Mouse (Mus musculus): ENCODE data around the gene Xpr1. TPM values are rescaled to one million over a fixed set of nuclear protein-coding genes. Genes with fewer than 3 reads are reported as not detected.

The Xpr1 gene
- total and polyA plus RNA-seq, 3 experiments = 6.2 to 67.8 (median 12.2) TPM

- peaks cover 0 to 2% of the 10 kb centered on the region in 2 experiments; a peak in 2 of 4 replicates for H3K27me3 ChIP-seq (ENCODE audit: control insufficient read depth in 1 of 2, insufficient read depth in 2 of 2, low read length in 2 of 2)
- H3K27ac ChIP-seq (ENCODE audit: control insufficient read depth, low read depth, low read length) = no peak overlapping the region
- TF ChIP-seq ZMIZ1 (IDR thresholded peaks at IDR 0.05; ENCODE audit: low read depth, low read length) (no peak), MAFK (IDR thresholded peaks at IDR 0.05; ENCODE audit: borderline replicate concordance, low read depth, low read length) (no peak)
- no peaks in the 10 kb centered on the region for H3K9me3 ChIP-seq (replicated peaks; ENCODE audit: insufficient read depth, low read length)
- no peak overlapping the region for H3K9ac ChIP-seq (ENCODE audit: control insufficient read depth, low read depth, low read length, poor library complexity, severe bottlenecking)
- DNase-seq (ENCODE audit: low read depth, low spot score) = no peak
- H3K36me3 ChIP-seq (ENCODE audit: control insufficient read depth in 1 of 2, insufficient read depth in 2 of 2, low read length in 2 of 2) = no peaks in the 10 kb centered on the region
- H3K4me1 ChIP-seq (ENCODE audit: control insufficient read depth in 1 of 2, insufficient read depth in 2 of 2, low read length in 2 of 2) = no peaks in the 10 kb centered on the region
- H3K79me2 ChIP-seq (ENCODE audit: control insufficient read depth, insufficient read depth, low read length, poor library complexity) = no peaks in the 10 kb centered on the region
- H3K4me3 ChIP-seq (ENCODE audit: control insufficient read depth in 1 of 2, insufficient read depth in 1 of 2, low read depth in 2 of 2, low read length in 2 of 2) = no peak overlapping the region
These were observed 46.2 kb upstream of the Xpr1 start for GRCm38 (mm10) chr1:155463442-155463841.

- Histone ChIP-seq H3K9me3 (replicated peaks; ENCODE audit: insufficient read depth, low read length) (no peaks in the 10 kb centered on the region), H3K27ac (ENCODE audit: control insufficient read depth, low read depth, low read length) (no peak overlapping the region)
- TF ChIP-seq JUND (IDR thresholded peaks at IDR 0.05; ENCODE audit: low read depth, low read length) = no peak
- no peak for TF ChIP-seq RAD21 (IDR thresholded peaks at IDR 0.05; ENCODE audit: low read depth, low read length)
- no peak for TF ChIP-seq ZNF384 (IDR thresholded peaks at IDR 0.05; ENCODE audit: low read depth, low read length)
- TF ChIP-seq BHLHE40 (IDR thresholded peaks at IDR 0.05; ENCODE audit: borderline replicate concordance, low read depth, low read length) = no peak
- no peak for TF ChIP-seq EP300 (IDR thresholded peaks at IDR 0.05; ENCODE audit: low read depth in 1 of 2, low read length in 2 of 2)
- no peak for TF ChIP-seq ELF1 (IDR thresholded peaks at IDR 0.05; ENCODE audit: low read depth, low read length)
- TF ChIP-seq E2F4 (IDR thresholded peaks at IDR 0.05; ENCODE audit: borderline replicate concordance, low read depth, low read length) = no peak
These were observed 45.4 kb upstream of the Xpr1 start for GRCm38 (mm10) chr1:155462582-155462981.

GRCm38 (mm10) chr1:155457532-155457931, 40.3 kb upstream of the Xpr1 start:
- H3K36me3 ChIP-seq (ENCODE audit: control insufficient read depth in 1 of 2, insufficient read depth in 2 of 2, low read length in 2 of 2) = no peaks in the 10 kb centered on the region
- no peak overlapping the region for H3K27ac ChIP-seq (ENCODE audit: control insufficient read depth, low read depth, low read length)
- no peak for TF ChIP-seq NELFE (IDR thresholded peaks at IDR 0.05; ENCODE audit: low read depth, low read length)
- peak; percentile 73 for TF ChIP-seq ZC3H11A (IDR thresholded peaks at IDR 0.05; ENCODE audit: low read depth, low read length)
- peak; percentile 88 for TF ChIP-seq SMC3 (IDR thresholded peaks at IDR 0.05; ENCODE audit: low read depth, low read length)
- TF ChIP-seq POLR2A (IDR thresholded peaks at IDR 0.05; ENCODE audit: control insufficient read depth in 1 of 2, insufficient read depth in 1 of 2, low read depth in 1 of 2, low read length in 2 of 2, poor library complexity in 1 of 2) = no peak
- TF ChIP-seq ETS1 (IDR thresholded peaks at IDR 0.05; ENCODE audit: low read depth, low read length) = no peak
- TF ChIP-seq HCFC1 (IDR thresholded peaks at IDR 0.05; ENCODE audit: low read depth, low read length) = no peak
- no peak for TF ChIP-seq RCOR1 (IDR thresholded peaks at IDR 0.05; ENCODE audit: low read depth, low read length)
- TF ChIP-seq SIN3A (IDR thresholded peaks at IDR 0.05; ENCODE audit: low read length) = no peak
- TF ChIP-seq MAX (IDR thresholded peaks at IDR 0.05; ENCODE audit: low read length) = no peak
- TF ChIP-seq RAD21 (IDR thresholded peaks at IDR 0.05; ENCODE audit: low read depth, low read length) = peak; percentile 51
- no peak for TF ChIP-seq KAT2A (conservative IDR thresholded peaks at IDR 0.05; ENCODE audit: low read depth, low read length)
- no peak for TF ChIP-seq CHD2 (IDR thresholded peaks at IDR 0.05; ENCODE audit: low read length)
- no peak for TF ChIP-seq TCF12 (IDR thresholded peaks at IDR 0.05; ENCODE audit: low read depth, low read length)
- peak; percentile 79 for TF ChIP-seq MYC (IDR thresholded peaks at IDR 0.05; ENCODE audit: low read depth, low read length)
- TF ChIP-seq MYB (IDR thresholded peaks at IDR 0.05; ENCODE audit: low read depth, low read length) = no peak
- peak; percentile 26 to 84 (median 35); a peak in 5 of 6 replicates for TF ChIP-seq CTCF (IDR thresholded peaks at IDR 0.05 in 2 of 3, conservative IDR thresholded peaks at IDR 0.05 in 1 of 3; ENCODE audit: control insufficient read depth in 1 of 3, insufficient read depth in 1 of 3, low read depth in 2 of 3, low read length in 3 of 3, poor library complexity in 1 of 3, severe bottlenecking in 1 of 3)
- no peaks in the 10 kb centered on the region for H3K79me2 ChIP-seq (ENCODE audit: control insufficient read depth, insufficient read depth, low read length, poor library complexity)
- DNase-seq (ENCODE audit: low read depth, low spot score) = peak; percentile 67
- no peaks in the 10 kb centered on the region for H3K4me1 ChIP-seq (ENCODE audit: control insufficient read depth in 1 of 2, insufficient read depth in 2 of 2, low read length in 2 of 2)
- no peak overlapping the region for H3K9ac ChIP-seq (ENCODE audit: control insufficient read depth, low read depth, low read length, poor library complexity, severe bottlenecking)
- peaks cover 0 to 5% of the 10 kb centered on the region in 2 experiments; a peak in 2 of 4 replicates for H3K27me3 ChIP-seq (ENCODE audit: control insufficient read depth in 1 of 2, insufficient read depth in 2 of 2, low read length in 2 of 2)
- H3K9me3 ChIP-seq (replicated peaks; ENCODE audit: insufficient read depth, low read length) = no peaks in the 10 kb centered on the region
- H3K4me3 ChIP-seq (ENCODE audit: control insufficient read depth in 1 of 2, insufficient read depth in 1 of 2, low read depth in 2 of 2, low read length in 2 of 2) = no peak overlapping the region

More at GRCm38 (mm10) chr1:155462582-155462981, 45.4 kb upstream of the Xpr1 start:
- Histone ChIP-seq H3K4me3 (ENCODE audit: control insufficient read depth in 1 of 2, insufficient read depth in 1 of 2, low read depth in 2 of 2, low read length in 2 of 2) (no peak overlapping the region), H3K9ac (ENCODE audit: control insufficient read depth, low read depth, low read length, poor library complexity, severe bottlenecking) (no peak overlapping the region), H3K27me3 (ENCODE audit: control insufficient read depth in 1 of 2, insufficient read depth in 2 of 2, low read length in 2 of 2) (peaks cover 0 to 2% of the 10 kb centered on the region in 2 experiments; a peak in 2 of 4 replicates), H3K79me2 (ENCODE audit: control insufficient read depth, insufficient read depth, low read length, poor library complexity) (no peaks in the 10 kb centered on the region), H3K4me1 (ENCODE audit: control insufficient read depth in 1 of 2, insufficient read depth in 2 of 2, low read length in 2 of 2) (no peaks in the 10 kb centered on the region), H3K36me3 (ENCODE audit: control insufficient read depth in 1 of 2, insufficient read depth in 2 of 2, low read length in 2 of 2) (no peaks in the 10 kb centered on the region)
- DNase-seq (ENCODE audit: low read depth, low spot score) = no peak
